Mouse (Mus musculus): ENCODE measurements at regions not wholly inside any gene's neighbourhood (a gene's known extent, or its start where the extent isn't known, plus 50 kb on each side); places are given as distances from the start of the nearest gene placed in this dataset.

DNA sequence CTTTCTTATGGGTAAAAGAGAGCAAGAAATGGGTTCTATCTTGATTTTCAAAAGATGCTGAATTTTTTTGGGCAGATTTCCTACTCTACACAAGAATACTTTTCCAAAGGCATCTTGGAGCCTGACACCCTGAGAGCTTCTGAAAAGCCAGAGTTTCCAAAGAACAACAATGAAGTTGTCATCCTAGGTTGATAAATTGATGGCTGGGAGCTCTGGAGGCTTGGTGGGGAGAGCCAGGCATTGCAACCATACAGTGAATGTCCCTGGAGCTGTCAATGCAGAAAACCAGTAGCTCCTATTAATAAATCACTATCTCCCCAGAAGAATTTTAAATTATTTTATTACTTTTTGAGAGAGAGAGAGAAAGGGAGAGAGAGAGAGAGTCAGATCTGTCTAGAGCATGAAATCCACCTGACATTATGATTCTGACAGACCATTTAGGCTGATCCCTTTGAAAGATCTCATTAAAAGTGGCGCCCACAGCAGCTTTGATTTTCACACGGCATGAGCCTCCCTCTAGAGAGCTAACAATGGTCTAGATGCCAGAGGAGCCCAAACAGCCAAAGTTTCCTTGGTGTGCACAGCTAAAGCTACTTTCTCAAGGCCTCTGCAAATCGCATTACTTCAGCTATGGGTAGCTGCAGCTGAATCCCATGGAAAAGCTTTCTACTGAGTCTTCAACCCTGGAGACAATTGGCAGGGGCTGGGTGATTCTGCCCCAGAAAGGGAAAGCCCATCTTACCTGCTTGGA lies 395.4 kb downstream of the Mllt3 start:
- TF ChIP-seq CTCF (IDR thresholded peaks at IDR 0.05; ENCODE audit: low read depth): no peak
- TF ChIP-seq EP300 (IDR thresholded peaks at IDR 0.05; ENCODE audit: low read depth): no peak

All from liver, postnatal 0 days (tissue).